Mouse (Mus musculus): Measurements from ENCODE around the gene Zcchc14. TPM values are rescaled to one million over a fixed set of nuclear protein-coding genes. Genes with fewer than 3 reads are reported as not detected.

Zcchc14 gene
- total and polyA plus RNA-seq, 2 experiments from 2014 or later, result 16.9 to 66.5 TPM

- 8% methylated on average over 39 of the region's 47 CpGs for WGBS
- H3K4me2 ChIP-seq (ENCODE audit: low read depth, low read length, poor library complexity, severe bottlenecking), result peak overlapping the region; percentile 99
- H3K9me3 ChIP-seq (ENCODE audit: low read length), result no peaks in the 10 kb centered on the region
- H3K4me3 ChIP-seq (ENCODE audit: low read depth, low read length), result peak overlapping the region; percentile 81
- H3K4me1 ChIP-seq (ENCODE audit: insufficient read depth, low read length), result peaks cover 42% of the 10 kb centered on the region
- H3K27ac ChIP-seq (ENCODE audit: low read depth, low read length), result peak overlapping the region; percentile 99
- H3K9ac ChIP-seq (replicated peaks; ENCODE audit: low read length, poor library complexity, severe bottlenecking), result peak overlapping the region; percentile 86
- no peak for TF ChIP-seq CTCF (IDR thresholded peaks at IDR 0.05)
- H3K27me3 ChIP-seq (ENCODE audit: insufficient read depth, low read length), result no peaks in the 10 kb centered on the region
- ATAC-seq (ENCODE audit: low FRiP score), result no peak
- H3K36me3 ChIP-seq (ENCODE audit: insufficient read depth, low read length), result no peaks in the 10 kb centered on the region
- DNase-seq (ENCODE audit: low spot score), result no peak
Measured at GRCm38 (mm10) chr8:121651308-121651873, 1.3 kb downstream of the Zcchc14 start.

- Histone ChIP-seq H3K36me3 (ENCODE audit: insufficient read depth, low read length) (no peaks in the 10 kb centered on the region), H3K9me3 (ENCODE audit: low read length) (no peaks in the 10 kb centered on the region), H3K4me1 (ENCODE audit: insufficient read depth, low read length) (peaks cover 42% of the 10 kb centered on the region), H3K27ac (ENCODE audit: low read depth, low read length) (peak overlapping the region; percentile 99; the same call in 1 of the 2 replicates), H3K27me3 (ENCODE audit: insufficient read depth, low read length) (no peaks in the 10 kb centered on the region), H3K9ac (replicated peaks; ENCODE audit: low read length, poor library complexity, severe bottlenecking) (peak overlapping the region; percentile 86), H3K4me3 (ENCODE audit: low read depth, low read length) (peak overlapping the region; percentile 81), H3K4me2 (ENCODE audit: low read depth, low read length, poor library complexity, severe bottlenecking) (peak overlapping the region; percentile 99)
- no peak for DNase-seq (ENCODE audit: low spot score)
- TF ChIP-seq CTCF (IDR thresholded peaks at IDR 0.05), result no peak
- no peak for ATAC-seq (ENCODE audit: low FRiP score)
- WGBS, result 50% methylated on average over 20 of the region's 20 CpGs
Measured at GRCm38 (mm10) chr8:121650389-121651307, 2.1 kb downstream of the Zcchc14 start.

- no peaks in the 10 kb centered on the region for H3K9me3 ChIP-seq (ENCODE audit: low read length)
- TF ChIP-seq CTCF (IDR thresholded peaks at IDR 0.05), result no peak
- DNase-seq (ENCODE audit: low spot score) (no peak), ATAC-seq (ENCODE audit: low FRiP score) (no peak)
- H3K4me3 ChIP-seq (ENCODE audit: low read depth, low read length), result peak overlapping the region; percentile 81
- peak overlapping the region; percentile 99 for H3K4me2 ChIP-seq (ENCODE audit: low read depth, low read length, poor library complexity, severe bottlenecking)
- H3K36me3 ChIP-seq (ENCODE audit: insufficient read depth, low read length), result no peaks in the 10 kb centered on the region
- H3K27ac ChIP-seq (ENCODE audit: low read depth, low read length), result no peak overlapping the region
- H3K4me1 ChIP-seq (ENCODE audit: insufficient read depth, low read length), result peaks cover 42% of the 10 kb centered on the region
- H3K27me3 ChIP-seq (ENCODE audit: insufficient read depth, low read length), result no peaks in the 10 kb centered on the region
- H3K9ac ChIP-seq (replicated peaks; ENCODE audit: low read length, poor library complexity, severe bottlenecking), result peak overlapping the region; percentile 86
- WGBS, result 14% methylated on average over 10 of the region's 10 CpGs
Measured at GRCm38 (mm10) chr8:121649904-121650303, 2.8 kb downstream of the Zcchc14 start.

GRCm38 (mm10) chr8:121649423-121649822 is 3.3 kb downstream of the Zcchc14 start:
- Histone ChIP-seq H3K4me1 (ENCODE audit: insufficient read depth, low read length) (peaks cover 42% of the 10 kb centered on the region), H3K4me2 (ENCODE audit: low read depth, low read length, poor library complexity, severe bottlenecking) (peak overlapping the region; percentile 99), H3K27me3 (ENCODE audit: insufficient read depth, low read length) (no peaks in the 10 kb centered on the region), H3K27ac (ENCODE audit: low read depth, low read length) (no peak overlapping the region), H3K9me3 (ENCODE audit: low read length) (no peaks in the 10 kb centered on the region), H3K9ac (replicated peaks; ENCODE audit: low read length, poor library complexity, severe bottlenecking) (peak overlapping the region; percentile 86), H3K36me3 (ENCODE audit: insufficient read depth, low read length) (no peaks in the 10 kb centered on the region), H3K4me3 (ENCODE audit: low read depth, low read length) (peak overlapping the region; percentile 81)
- DNase-seq (ENCODE audit: low spot score) (no peak), ATAC-seq (ENCODE audit: low FRiP score) (no peak)
- no peak for TF ChIP-seq CTCF (IDR thresholded peaks at IDR 0.05)
- 59% methylated on average over 5 of the region's 5 CpGs for WGBS

GRCm38 (mm10) chr8:121648451-121648850 is 4.2 kb downstream of the Zcchc14 start:
- peak overlapping the region; percentile 99 for H3K4me2 ChIP-seq (ENCODE audit: low read depth, low read length, poor library complexity, severe bottlenecking)
- no peak overlapping the region for H3K27ac ChIP-seq (ENCODE audit: low read depth, low read length)
- no peaks in the 10 kb centered on the region for H3K36me3 ChIP-seq (ENCODE audit: insufficient read depth, low read length)
- H3K4me1 ChIP-seq (ENCODE audit: insufficient read depth, low read length), result peaks cover 36% of the 10 kb centered on the region
- DNase-seq (ENCODE audit: low spot score) (no peak), ATAC-seq (ENCODE audit: low FRiP score) (no peak)
- WGBS, result 28% methylated on average over 16 of the region's 16 CpGs
- peak overlapping the region; percentile 26 for H3K4me3 ChIP-seq (ENCODE audit: low read depth, low read length)
- 0 out of 2 replicates have a peak overlapping the region, but pooled peaks have one; percentile 39 for H3K9ac ChIP-seq (replicated peaks; ENCODE audit: low read length, poor library complexity, severe bottlenecking)
- H3K27me3 ChIP-seq (ENCODE audit: insufficient read depth, low read length), result no peaks in the 10 kb centered on the region
- no peaks in the 10 kb centered on the region for H3K9me3 ChIP-seq (ENCODE audit: low read length)
- TF ChIP-seq CTCF (IDR thresholded peaks at IDR 0.05), result no peak

Data from midbrain, postnatal 0 days (tissue).